Mouse (Mus musculus) spleen, adult 2 months (tissue): ENCODE measurements around the gene Spata20.

Experiments used
- CTCF ChIP-seq: fragments of 200-500 bp; IDR thresholded peaks from 2 replicates; pipeline ENCODE4 v1.5.1; 2011; ENCODE audit warnings: mild to moderate bottlenecking, inconsistent platforms; ENCODE audit not compliant: insufficient read depth, insufficient read length, insufficient replicate concordance; ENCODE audit errors: extremely low read depth
- POLR2A ChIP-seq: fragments of 200-500 bp; IDR thresholded peaks from 2 replicates; pipeline ENCODE4 v1.6.1; 2011; ENCODE audit warnings: low read depth, low read length, inconsistent platforms

DNA sequence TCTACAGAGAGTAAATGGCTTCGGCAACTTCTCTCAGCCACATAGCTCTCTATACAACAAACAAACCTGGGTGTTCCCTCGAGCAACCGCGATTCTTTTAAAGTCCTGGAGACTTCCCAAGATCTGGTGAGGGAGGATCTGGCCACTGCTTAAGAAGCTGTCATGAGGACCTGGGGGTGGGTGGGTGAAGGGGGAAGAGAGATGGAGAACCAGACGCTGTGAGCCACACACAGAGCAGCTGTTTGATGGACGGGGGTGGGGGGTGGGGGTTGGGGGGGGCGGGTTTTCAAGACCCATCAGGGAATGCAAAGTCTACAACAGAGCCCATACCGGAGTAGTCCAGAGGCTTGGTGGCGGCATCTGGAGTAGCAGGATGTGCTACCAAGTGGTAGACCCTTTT, 27.5 kb upstream of the Spata20 start:
- no peak for TF ChIP-seq CTCF
- TF ChIP-seq POLR2A = no peak
